Mouse (Mus musculus): ENCODE measurements around the gene Tnp1.

Gene Tnp1

GRCm38 (mm10) chr1:73015731-73016130 lies at the start of gene Tnp1:
TSS of gene Tnp1 (minus strand) at chr1:73015909.
- no peak for DNase-seq (ENCODE audit: low read depth, low spot score)

DNA sequence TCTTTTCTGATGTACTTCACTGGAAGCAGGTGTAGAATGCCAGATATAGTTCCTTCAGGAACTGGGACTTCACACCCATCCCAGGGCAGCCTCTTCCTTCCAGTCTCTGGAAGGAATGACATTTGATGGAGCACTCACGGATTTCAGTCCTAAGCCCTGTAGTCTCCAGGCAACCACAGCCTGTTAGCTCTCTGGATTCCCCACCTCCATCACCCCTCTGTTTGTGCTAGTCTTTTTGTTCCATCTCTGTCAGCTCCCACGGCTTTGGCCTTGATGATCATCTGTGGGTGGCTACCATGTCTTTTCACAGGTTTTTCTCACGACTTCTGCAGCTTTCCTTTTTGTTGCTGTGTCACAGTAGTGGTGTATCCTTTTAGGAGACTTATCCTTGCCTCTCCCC lies 48.6 kb upstream of the Tnp1 start:
- no peak for DNase-seq (ENCODE audit: low read depth, low spot score)

DNA sequence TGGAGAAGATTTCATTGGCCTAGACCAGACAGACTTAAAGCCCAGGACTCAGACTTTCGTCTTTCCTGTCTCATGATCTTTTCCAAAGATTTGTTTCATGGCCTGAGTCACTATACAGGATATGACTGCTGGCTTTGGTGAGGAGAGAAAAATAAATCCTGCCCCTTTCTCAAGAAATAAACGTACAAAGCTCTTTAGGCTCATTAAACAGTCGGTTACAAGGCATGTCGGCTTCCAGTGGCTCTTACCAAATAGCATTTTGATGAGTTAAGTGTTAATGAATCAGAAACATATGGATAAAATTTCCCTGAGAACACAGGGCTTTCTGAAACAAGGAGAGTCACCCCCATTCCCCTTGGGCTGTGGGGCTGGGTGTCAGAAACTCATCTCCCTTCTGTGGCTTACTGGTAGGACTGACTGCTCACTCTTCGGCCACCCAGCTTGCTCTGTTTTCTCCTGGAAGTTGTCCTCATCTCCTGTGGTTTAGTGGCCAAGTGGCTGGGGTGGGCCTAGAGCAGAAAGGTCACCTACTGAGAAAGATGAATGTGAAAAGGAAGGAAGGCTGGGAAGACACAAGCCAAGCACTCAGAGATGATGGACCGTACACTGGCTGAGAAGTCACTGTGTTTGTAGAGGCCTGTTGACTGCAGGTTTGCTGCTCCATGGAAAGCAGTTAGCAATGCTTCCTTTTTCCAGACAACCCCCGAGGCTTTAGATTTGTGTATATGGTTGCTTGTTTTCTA lies 46.0 kb upstream of the Tnp1 start:
- no peak for DNase-seq (ENCODE audit: low read depth, low spot score)

- DNase-seq (ENCODE audit: low read depth, low spot score) = no peak
Observed at GRCm38 (mm10) chr1:73060271-73060670, 44.6 kb upstream of the Tnp1 start.

DNA sequence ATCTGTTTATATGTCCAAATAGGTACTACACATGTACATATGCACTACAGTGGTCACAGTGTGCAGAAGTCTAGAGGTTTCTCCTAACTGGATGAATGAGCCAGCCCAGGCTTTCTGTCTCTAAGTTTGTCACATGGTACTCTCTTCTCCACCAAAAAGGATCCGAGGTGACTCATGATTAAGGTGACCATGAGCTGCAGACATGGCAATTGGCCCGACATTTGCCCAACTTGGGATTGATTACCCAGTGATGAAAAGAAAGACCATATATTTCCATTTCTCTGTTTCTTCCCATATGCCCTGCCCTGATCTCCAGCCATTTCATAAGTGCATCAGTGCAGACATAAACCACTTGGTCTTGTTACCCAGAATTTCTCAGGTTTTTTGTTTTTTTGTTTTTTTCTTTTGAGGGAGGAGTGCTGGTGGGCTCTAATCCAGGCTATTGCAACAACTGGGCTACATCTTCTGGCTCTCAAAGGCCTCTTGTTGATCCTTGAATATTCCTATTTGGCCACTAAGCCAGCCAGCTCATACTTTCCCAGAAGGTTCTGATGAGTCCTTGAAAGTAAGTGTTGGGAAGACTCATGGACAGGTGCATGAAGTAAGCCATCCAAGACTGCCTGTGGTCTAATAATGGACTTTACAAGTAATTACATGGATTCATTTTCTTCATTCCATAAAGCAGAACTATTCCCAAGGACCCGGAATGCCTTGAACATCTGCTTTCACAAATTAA lies 40.7 kb upstream of the Tnp1 start:
- DNase-seq (ENCODE audit: low read depth, low spot score) = no peak

GRCm38 (mm10) chr1:73055820-73056219 lies 40.1 kb upstream of the Tnp1 start:
- no peak for DNase-seq (ENCODE audit: low read depth, low spot score)

DNA sequence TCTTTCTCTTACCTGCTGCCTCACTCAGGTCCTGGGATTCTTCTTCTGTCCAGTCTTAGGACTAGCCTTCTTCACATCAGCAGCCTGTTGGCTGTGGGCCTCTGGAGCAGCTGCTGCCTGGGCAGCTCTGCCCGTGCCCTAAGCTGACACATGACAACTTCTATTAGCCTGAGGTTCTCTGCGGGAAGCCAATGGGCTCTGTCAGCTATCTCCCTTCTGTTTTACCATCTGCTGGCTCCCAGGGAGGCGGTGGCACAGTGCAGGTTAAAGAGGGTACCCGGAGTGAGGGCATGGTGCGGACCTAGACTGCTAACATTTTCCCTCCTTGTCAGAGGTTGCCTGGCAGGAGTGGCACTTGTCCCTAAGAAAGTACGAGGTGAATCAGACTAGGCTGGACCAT lies 39.5 kb upstream of the Tnp1 start:
- DNase-seq (ENCODE audit: low read depth, low spot score) = no peak

DNA sequence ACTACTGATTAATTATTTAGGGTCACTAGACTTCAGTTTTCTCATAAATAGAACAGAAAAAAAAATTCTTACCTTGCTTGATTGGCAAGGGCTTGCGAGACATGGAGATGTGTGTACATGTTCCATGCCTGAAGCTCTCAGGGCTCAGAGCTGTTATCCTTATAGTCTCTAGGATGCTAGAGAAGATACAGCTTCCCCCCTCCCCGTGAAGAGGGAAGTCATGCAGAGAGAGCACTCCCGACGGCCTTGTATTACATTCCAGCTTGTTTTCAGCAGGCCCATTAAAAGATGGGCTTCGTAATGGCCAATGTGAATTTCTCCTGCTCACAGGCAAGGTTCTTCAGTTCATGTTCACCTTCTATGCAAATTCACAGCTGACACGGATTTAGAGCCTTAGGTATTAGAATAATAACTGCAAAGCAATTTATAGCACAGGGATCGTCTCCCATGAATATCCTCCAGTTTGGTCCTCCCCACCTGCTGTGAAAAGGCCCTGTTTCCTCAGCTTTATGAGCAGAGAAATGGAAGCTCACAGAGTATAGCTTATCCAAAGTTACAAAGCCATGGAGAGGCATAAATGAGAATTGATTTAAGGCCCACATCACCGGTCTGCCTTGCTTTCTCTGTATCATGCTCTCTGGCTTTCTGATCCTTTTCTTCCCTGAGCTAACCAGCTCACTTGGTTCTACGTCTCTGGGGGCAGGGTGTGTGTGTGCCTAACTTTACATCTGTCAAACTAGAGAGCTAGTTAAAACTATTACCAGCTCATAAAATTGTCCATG lies 38.0 kb upstream of the Tnp1 start:
- DNase-seq (ENCODE audit: low read depth, low spot score) = no peak

- no peak for DNase-seq (ENCODE audit: low read depth, low spot score)
Observed at GRCm38 (mm10) chr1:73046896-73047672, 31.4 kb upstream of the Tnp1 start.

GRCm38 (mm10) chr1:73045948-73046685 lies 30.4 kb upstream of the Tnp1 start:
- no peak for DNase-seq (ENCODE audit: low read depth, low spot score)

GRCm38 (mm10) chr1:73043671-73044070 lies 28.0 kb upstream of the Tnp1 start:
- no peak for DNase-seq (ENCODE audit: low read depth, low spot score)

- DNase-seq (ENCODE audit: low read depth, low spot score) = no peak
Observed at GRCm38 (mm10) chr1:73040691-73041425, 25.1 kb upstream of the Tnp1 start.

- DNase-seq (ENCODE audit: low read depth, low spot score) = no peak
Observed at GRCm38 (mm10) chr1:73038532-73038931, 22.8 kb upstream of the Tnp1 start.

- no peak for DNase-seq (ENCODE audit: low read depth, low spot score)
Observed at GRCm38 (mm10) chr1:73036536-73036935, 20.8 kb upstream of the Tnp1 start.

DNA sequence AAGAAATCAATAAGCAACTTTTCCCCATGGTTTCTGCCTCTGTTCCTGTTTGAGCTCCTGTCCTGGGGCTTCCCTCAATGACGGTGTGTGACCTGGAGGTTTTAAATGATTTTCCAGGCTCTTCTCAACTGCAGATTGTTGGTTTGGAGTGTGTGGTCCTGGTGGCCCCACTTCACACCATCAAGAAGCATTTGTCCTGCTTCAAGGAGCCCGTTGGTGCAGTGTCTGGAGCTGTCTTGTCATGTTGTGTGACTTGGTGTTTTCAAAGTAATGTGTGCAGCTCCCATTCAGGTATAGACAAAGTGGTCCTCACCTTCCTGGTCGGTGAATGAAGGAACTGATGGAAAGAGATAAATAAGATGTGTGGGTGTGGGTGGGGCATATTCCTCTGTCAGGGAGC lies 20.0 kb upstream of the Tnp1 start:
- DNase-seq (ENCODE audit: low read depth, low spot score) = no peak

GRCm38 (mm10) chr1:73032491-73032890 lies 16.8 kb upstream of the Tnp1 start:
- no peak for DNase-seq (ENCODE audit: low read depth, low spot score)

DNA sequence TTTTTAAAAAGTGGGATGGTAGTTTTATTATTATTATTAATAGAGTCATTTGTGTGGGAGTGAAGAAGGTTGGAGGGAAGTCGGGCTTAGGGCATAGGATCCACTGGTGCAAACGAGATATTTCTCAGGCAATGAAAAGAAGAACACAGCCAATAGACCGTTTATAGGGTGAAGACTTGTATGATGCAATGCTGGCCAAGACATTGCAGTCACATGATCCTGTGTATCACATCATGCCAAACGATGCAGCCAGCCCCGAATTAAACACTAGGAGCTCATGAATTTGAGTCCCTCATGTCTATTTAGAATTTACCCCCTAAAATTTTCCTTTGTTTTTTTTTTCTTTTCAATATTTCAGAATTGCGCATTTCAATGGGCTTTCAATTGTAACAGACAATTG lies 13.0 kb upstream of the Tnp1 start:
- no peak for DNase-seq (ENCODE audit: low read depth, low spot score)

GRCm38 (mm10) chr1:73027381-73027780 lies 11.7 kb upstream of the Tnp1 start:
- no peak for DNase-seq (ENCODE audit: low read depth, low spot score)

DNA sequence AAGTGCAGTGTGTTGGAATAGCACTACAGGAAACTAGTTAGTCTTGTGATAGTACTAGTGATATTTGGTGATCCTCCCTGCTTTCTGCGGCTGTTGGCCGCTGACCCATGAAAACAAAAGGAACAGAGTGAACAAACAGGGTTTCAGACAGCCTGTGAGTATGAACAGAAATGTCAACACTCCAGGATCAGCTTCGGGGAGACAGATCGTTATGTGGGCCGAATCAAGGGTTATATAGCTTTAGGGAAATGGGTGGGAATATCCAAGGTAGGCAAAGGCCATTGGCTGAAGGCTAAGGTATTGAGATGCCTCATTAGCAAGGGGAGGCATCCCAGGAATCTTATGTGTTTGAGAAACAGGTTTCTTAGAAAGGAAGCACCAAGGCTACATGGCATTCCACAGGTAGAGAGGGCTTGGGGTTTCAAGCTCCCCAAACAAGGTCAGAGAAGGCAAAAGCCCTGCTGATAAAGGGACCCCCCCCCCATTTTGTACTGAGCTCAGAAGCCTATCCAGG lies 11.1 kb upstream of the Tnp1 start:
- DNase-seq (ENCODE audit: low read depth, low spot score) = no peak

GRCm38 (mm10) chr1:73026157-73026556 lies 10.4 kb upstream of the Tnp1 start:
- DNase-seq (ENCODE audit: low read depth, low spot score) = no peak

Measured in CD4-positive, CD25-positive, alpha-beta regulatory T cell, adult 2 months (primary cell).